Mouse (Mus musculus): ENCODE data around the gene Nr1h4. TPM values are rescaled to one million over a fixed set of nuclear protein-coding genes. Genes with fewer than 3 reads are reported as not detected.

Nr1h4 gene
- polyA plus RNA-seq, 1 experiment from 2014 or later = 1.2 TPM

- Histone ChIP-seq H3K4me1 (ENCODE audit: control insufficient read depth in 2 of 2, insufficient read depth in 2 of 2, low read length in 2 of 2) (no peaks in the 10 kb centered on the region), H3K27me3 (ENCODE audit: control insufficient read depth, insufficient read depth, low read length) (no peaks in the 10 kb centered on the region), H3K4me3 (ENCODE audit: control insufficient read depth in 1 of 2, insufficient read depth in 1 of 2, low read depth in 1 of 2, low read length in 2 of 2) (no peak overlapping the region), H3K9ac (ENCODE audit: low read length) (no peak overlapping the region), H3K9me3 (ENCODE audit: control insufficient read depth, low read length) (no peaks in the 10 kb centered on the region), H3K27ac (replicated peaks in 1 of 2; ENCODE audit: control insufficient read depth in 1 of 2, insufficient read depth in 1 of 2, low read depth in 2 of 2, low read length in 2 of 2) (no peak overlapping the region), H3K36me3 (ENCODE audit: control insufficient read depth, insufficient read depth, low read length) (no peaks in the 10 kb centered on the region), H3K4me2 (ENCODE audit: low read length) (no peak overlapping the region)
- WGBS = 69% methylated on average over 3 of the region's 3 CpGs
- ATAC-seq (ENCODE audit: insufficient number of reproducible peaks, insufficient read depth, low FRiP score, low read depth) = no peak
Observed at GRCm38 (mm10) chr10:89453794-89454193, 79.6 kb downstream of the Nr1h4 start.

DNA sequence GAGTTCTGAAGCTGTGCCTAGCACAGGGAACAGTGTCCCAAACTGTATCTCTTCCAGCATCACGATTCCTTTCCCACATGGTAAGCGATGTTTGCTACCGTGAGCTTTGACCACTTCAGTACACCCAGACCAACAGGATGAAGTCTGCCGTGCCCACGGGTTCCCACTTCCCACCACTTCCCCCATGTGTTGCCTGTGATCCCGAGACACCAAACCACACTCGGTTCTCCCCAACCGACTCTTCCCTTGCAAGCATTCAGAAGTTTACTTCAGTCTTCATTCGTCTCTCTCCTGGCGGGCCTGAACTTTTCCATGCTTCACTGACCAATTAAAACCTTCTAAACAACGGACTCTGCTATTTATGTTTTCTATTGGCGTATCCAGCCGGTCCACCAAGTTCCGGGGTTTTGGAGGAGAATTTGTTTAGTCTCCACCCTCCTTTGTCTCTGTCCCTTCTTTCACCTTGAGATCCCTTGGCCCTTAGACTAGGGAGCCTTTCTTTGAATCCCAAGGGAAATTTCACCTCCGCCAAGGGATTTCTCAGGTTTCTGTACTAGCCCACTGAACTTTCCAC lies 80.2 kb downstream of the Nr1h4 start:
- no peak for ATAC-seq (ENCODE audit: insufficient number of reproducible peaks, insufficient read depth, low FRiP score, low read depth)
- WGBS = 82% methylated on average over 15 of the region's 15 CpGs
- no peaks in the 10 kb centered on the region for H3K27me3 ChIP-seq (ENCODE audit: control insufficient read depth, insufficient read depth, low read length)
- H3K4me2 ChIP-seq (ENCODE audit: low read length) = no peak overlapping the region
- H3K9ac ChIP-seq (ENCODE audit: low read length) = no peak overlapping the region
- H3K27ac ChIP-seq (replicated peaks in 1 of 2; ENCODE audit: control insufficient read depth in 1 of 2, insufficient read depth in 1 of 2, low read depth in 2 of 2, low read length in 2 of 2) = no peak overlapping the region
- no peak overlapping the region for H3K4me3 ChIP-seq (ENCODE audit: control insufficient read depth in 1 of 2, insufficient read depth in 1 of 2, low read depth in 1 of 2, low read length in 2 of 2)
- H3K4me1 ChIP-seq (ENCODE audit: control insufficient read depth in 2 of 2, insufficient read depth in 2 of 2, low read length in 2 of 2) = no peaks in the 10 kb centered on the region
- H3K9me3 ChIP-seq (ENCODE audit: control insufficient read depth, low read length) = no peaks in the 10 kb centered on the region
- no peaks in the 10 kb centered on the region for H3K36me3 ChIP-seq (ENCODE audit: control insufficient read depth, insufficient read depth, low read length)

GRCm38 (mm10) chr10:89450411-89450810 lies 83.0 kb downstream of the Nr1h4 start:
- WGBS = 69% methylated on average over 10 of the region's 10 CpGs
- no peak overlapping the region for H3K4me3 ChIP-seq (ENCODE audit: control insufficient read depth in 1 of 2, insufficient read depth in 1 of 2, low read depth in 1 of 2, low read length in 2 of 2)
- no peak overlapping the region for H3K9ac ChIP-seq (ENCODE audit: low read length)
- no peaks in the 10 kb centered on the region for H3K9me3 ChIP-seq (ENCODE audit: control insufficient read depth, low read length)
- H3K4me1 ChIP-seq (ENCODE audit: control insufficient read depth in 2 of 2, insufficient read depth in 2 of 2, low read length in 2 of 2) = no peaks in the 10 kb centered on the region
- no peaks in the 10 kb centered on the region for H3K36me3 ChIP-seq (ENCODE audit: control insufficient read depth, insufficient read depth, low read length)
- H3K4me2 ChIP-seq (ENCODE audit: low read length) = no peak overlapping the region
- H3K27ac ChIP-seq (replicated peaks in 1 of 2; ENCODE audit: control insufficient read depth in 1 of 2, insufficient read depth in 1 of 2, low read depth in 2 of 2, low read length in 2 of 2) = no peak overlapping the region
- no peaks in the 10 kb centered on the region for H3K27me3 ChIP-seq (ENCODE audit: control insufficient read depth, insufficient read depth, low read length)
- ATAC-seq (ENCODE audit: insufficient number of reproducible peaks, insufficient read depth, low FRiP score, low read depth) = no peak

- H3K9ac ChIP-seq (ENCODE audit: low read length) = peak overlapping the region; percentile 83
- H3K27ac ChIP-seq (replicated peaks in 1 of 2; ENCODE audit: control insufficient read depth in 1 of 2, insufficient read depth in 1 of 2, low read depth in 2 of 2, low read length in 2 of 2) = peak overlapping the region; percentile 81 to 86
- no peaks in the 10 kb centered on the region for H3K27me3 ChIP-seq (ENCODE audit: control insufficient read depth, insufficient read depth, low read length)
- H3K36me3 ChIP-seq (ENCODE audit: control insufficient read depth, insufficient read depth, low read length) = no peaks in the 10 kb centered on the region
- 49% methylated on average over 3 of the region's 3 CpGs for WGBS
- peak overlapping the region; percentile 88 for H3K4me2 ChIP-seq (ENCODE audit: low read length)
- H3K4me3 ChIP-seq (ENCODE audit: control insufficient read depth in 1 of 2, insufficient read depth in 1 of 2, low read depth in 1 of 2, low read length in 2 of 2) = peak overlapping the region; percentile 60 to 80
- H3K4me1 ChIP-seq (ENCODE audit: control insufficient read depth in 2 of 2, insufficient read depth in 2 of 2, low read length in 2 of 2) = peaks cover 7 to 18% of the 10 kb centered on the region in 2 experiments
- ATAC-seq (ENCODE audit: insufficient number of reproducible peaks, insufficient read depth, low FRiP score, low read depth) = no peak
- H3K9me3 ChIP-seq (ENCODE audit: control insufficient read depth, low read length) = no peaks in the 10 kb centered on the region
Observed at GRCm38 (mm10) chr10:89444381-89444780, 89.0 kb downstream of the Nr1h4 start.

GRCm38 (mm10) chr10:89443623-89444151 lies 89.7 kb downstream of the Nr1h4 start, which contains the start of gene Gas2l3:
Gas2l3 (minus strand) TSS chr10:89443967.
- H3K27me3 ChIP-seq (ENCODE audit: control insufficient read depth, insufficient read depth, low read length) = no peaks in the 10 kb centered on the region
- no peaks in the 10 kb centered on the region for H3K36me3 ChIP-seq (ENCODE audit: control insufficient read depth, insufficient read depth, low read length)
- peak; percentile 91 for ATAC-seq (ENCODE audit: insufficient number of reproducible peaks, insufficient read depth, low FRiP score, low read depth)
- H3K4me3 ChIP-seq (ENCODE audit: control insufficient read depth in 1 of 2, insufficient read depth in 1 of 2, low read depth in 1 of 2, low read length in 2 of 2) = peak within 1 kb of the TSS; percentile 60 to 80
- H3K27ac ChIP-seq (replicated peaks in 1 of 2; ENCODE audit: control insufficient read depth in 1 of 2, insufficient read depth in 1 of 2, low read depth in 2 of 2, low read length in 2 of 2) = peak within 1 kb of the TSS; percentile 81 to 86
- WGBS = under 1% methylated on average over 39 of the region's 39 CpGs
- H3K4me1 ChIP-seq (ENCODE audit: control insufficient read depth in 2 of 2, insufficient read depth in 2 of 2, low read length in 2 of 2) = peaks cover 11 to 25% of the 10 kb centered on the region in 2 experiments
- peak within 1 kb of the TSS; percentile 88 for H3K4me2 ChIP-seq (ENCODE audit: low read length)
- no peaks in the 10 kb centered on the region for H3K9me3 ChIP-seq (ENCODE audit: control insufficient read depth, low read length)
- H3K9ac ChIP-seq (ENCODE audit: low read length) = peak within 1 kb of the TSS; percentile 83

GRCm38 (mm10) chr10:89443115-89443622 lies 90.2 kb downstream of the Nr1h4 start:
- Histone ChIP-seq H3K4me1 (ENCODE audit: control insufficient read depth in 2 of 2, insufficient read depth in 2 of 2, low read length in 2 of 2) (peaks cover 12 to 29% of the 10 kb centered on the region in 2 experiments), H3K4me2 (ENCODE audit: low read length) (peak overlapping the region; percentile 88), H3K9ac (ENCODE audit: low read length) (peak overlapping the region; percentile 83), H3K27ac (replicated peaks in 1 of 2; ENCODE audit: control insufficient read depth in 1 of 2, insufficient read depth in 1 of 2, low read depth in 2 of 2, low read length in 2 of 2) (peak overlapping the region; percentile 58 to 86), H3K36me3 (ENCODE audit: control insufficient read depth, insufficient read depth, low read length) (no peaks in the 10 kb centered on the region), H3K27me3 (ENCODE audit: control insufficient read depth, insufficient read depth, low read length) (no peaks in the 10 kb centered on the region), H3K4me3 (ENCODE audit: control insufficient read depth in 1 of 2, insufficient read depth in 1 of 2, low read depth in 1 of 2, low read length in 2 of 2) (peak overlapping the region; percentile 60 to 80), H3K9me3 (ENCODE audit: control insufficient read depth, low read length) (no peaks in the 10 kb centered on the region)
- WGBS = under 1% methylated on average over 17 of the region's 17 CpGs
- ATAC-seq (ENCODE audit: insufficient number of reproducible peaks, insufficient read depth, low FRiP score, low read depth) = no peak

DNA sequence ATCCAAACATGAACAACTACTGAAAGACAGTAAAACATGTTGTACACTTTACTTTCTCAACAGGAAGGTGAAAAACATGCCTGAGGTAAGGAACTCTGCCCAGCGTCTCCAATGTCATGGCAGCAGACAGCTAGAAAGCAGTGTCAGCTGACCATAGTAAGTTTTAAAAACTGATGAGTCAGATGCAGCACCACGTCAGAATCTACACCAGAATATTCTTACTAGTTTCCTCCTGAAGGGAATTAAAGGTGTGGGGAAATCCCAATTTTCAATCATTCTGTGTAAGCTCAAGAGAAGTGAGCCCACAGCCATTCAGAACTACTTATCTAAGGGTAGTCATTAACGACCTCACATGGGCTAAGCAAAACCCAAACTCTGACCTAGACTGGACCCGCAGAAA lies 90.7 kb downstream of the Nr1h4 start:
- Histone ChIP-seq H3K4me3 (ENCODE audit: control insufficient read depth in 1 of 2, insufficient read depth in 1 of 2, low read depth in 1 of 2, low read length in 2 of 2) (peak overlapping the region; percentile 60 to 80), H3K27ac (replicated peaks in 1 of 2; ENCODE audit: control insufficient read depth in 1 of 2, insufficient read depth in 1 of 2, low read depth in 2 of 2, low read length in 2 of 2) (peak overlapping the region in 1 of 2 experiments; percentile 12; a peak in 1 of 4 replicates), H3K9me3 (ENCODE audit: control insufficient read depth, low read length) (no peaks in the 10 kb centered on the region), H3K27me3 (ENCODE audit: control insufficient read depth, insufficient read depth, low read length) (no peaks in the 10 kb centered on the region), H3K9ac (ENCODE audit: low read length) (peak overlapping the region; percentile 83), H3K4me1 (ENCODE audit: control insufficient read depth in 2 of 2, insufficient read depth in 2 of 2, low read length in 2 of 2) (peaks cover 16 to 34% of the 10 kb centered on the region in 2 experiments), H3K4me2 (ENCODE audit: low read length) (peak overlapping the region; percentile 88), H3K36me3 (ENCODE audit: control insufficient read depth, insufficient read depth, low read length) (peaks cover 1% of the 10 kb centered on the region; the same call in 1 of the 2 replicates)
- WGBS = 7% methylated on average over 4 of the region's 4 CpGs
- ATAC-seq (ENCODE audit: insufficient number of reproducible peaks, insufficient read depth, low FRiP score, low read depth) = no peak

Data from heart, embryonic 14.5 days (tissue).